Mouse (Mus musculus) hindbrain, embryonic 13.5 days (tissue): ENCODE measurements at regions not wholly inside any gene's neighbourhood (a gene's known extent, or its start where the extent isn't known, plus 50 kb on each side); places are given as distances from the start of the nearest gene placed in this dataset.
"Not testable (repeated sequence)": the region's sequence is repeated elsewhere in the genome, so short reads cannot be mapped to it uniquely, and the experiment has no call there.

Experiments
- ATAC-seq: fragments of 200-750 bp; cut with Nextera tagmentation; 2 replicates; pipeline ENCODE4 v1.8.0; 2017; ENCODE audit warnings: moderate TSS enrichment; ENCODE audit not compliant: low FRiP score
- H3K27ac ChIP-seq: fragments of 300-500 bp; sonication (generic); 2 replicates; pipeline ENCODE4 v1.5.1; 2015; ENCODE audit warnings: inconsistent platforms, mild to moderate bottlenecking, moderate library complexity
- H3K27me3 ChIP-seq: fragments of 300-500 bp; sonication (generic); 2 replicates; pipeline ENCODE4 v1.6.1; 2015; ENCODE audit warnings: mild to moderate bottlenecking, inconsistent platforms
- H3K36me3 ChIP-seq: fragments of 300-500 bp; sonication (generic); 2 replicates; pipeline ENCODE4 v1.6.1; 2015; ENCODE audit warnings: mild to moderate bottlenecking, inconsistent platforms
- H3K4me1 ChIP-seq: fragments of 300-500 bp; sonication (generic); replicated peaks from 2 replicates; pipeline ENCODE4 v1.6.1; 2015; ENCODE audit warnings: inconsistent platforms
- H3K4me2 ChIP-seq: fragments of 300-500 bp; sonication (generic); 2 replicates; pipeline ENCODE4 v1.6.1; 2015; ENCODE audit warnings: inconsistent platforms, mild to moderate bottlenecking, moderate library complexity
- H3K4me3 ChIP-seq: fragments of 300-500 bp; sonication (generic); 2 replicates; pipeline ENCODE4 v1.5.1; 2015; ENCODE audit warnings: mild to moderate bottlenecking, inconsistent platforms
- H3K9ac ChIP-seq: fragments of 300-500 bp; sonication (generic); 2 replicates; pipeline ENCODE4 v1.6.1; 2015; ENCODE audit warnings: mild to moderate bottlenecking, inconsistent platforms
- H3K9me3 ChIP-seq: fragments of 300-500 bp; sonication (generic); 2 replicates; pipeline ENCODE4 v1.6.1; 2016; ENCODE audit warnings: inconsistent platforms
- WGBS: fragments of 180-500 bp; shearing (Covaris S2); methylation state at CpG from one replicate; pipeline ENCODE4 v1.1.7; 2015; 5-methylcytosine and 5-hydroxymethylcytosine counted together

- Histone ChIP-seq H3K36me3 (no peaks in the 10 kb centered on the region), H3K9ac (no peak overlapping the region), H3K4me2 (no peak overlapping the region), H3K27ac (no peak overlapping the region), H3K9me3 (0 out of 2 replicates have a peak, but pooled peaks cover 5% of the 10 kb centered on the region), H3K4me1 (no peaks in the 10 kb centered on the region), H3K27me3 (no peaks in the 10 kb centered on the region), H3K4me3 (no peak overlapping the region)
- ATAC-seq, result no peak
- WGBS, result 94% methylated on average over 8 of the region's 8 CpGs
Observed at GRCm38 (mm10) chr8:103693531-103693930, 407.9 kb upstream of the Cdh5 start.

DNA sequence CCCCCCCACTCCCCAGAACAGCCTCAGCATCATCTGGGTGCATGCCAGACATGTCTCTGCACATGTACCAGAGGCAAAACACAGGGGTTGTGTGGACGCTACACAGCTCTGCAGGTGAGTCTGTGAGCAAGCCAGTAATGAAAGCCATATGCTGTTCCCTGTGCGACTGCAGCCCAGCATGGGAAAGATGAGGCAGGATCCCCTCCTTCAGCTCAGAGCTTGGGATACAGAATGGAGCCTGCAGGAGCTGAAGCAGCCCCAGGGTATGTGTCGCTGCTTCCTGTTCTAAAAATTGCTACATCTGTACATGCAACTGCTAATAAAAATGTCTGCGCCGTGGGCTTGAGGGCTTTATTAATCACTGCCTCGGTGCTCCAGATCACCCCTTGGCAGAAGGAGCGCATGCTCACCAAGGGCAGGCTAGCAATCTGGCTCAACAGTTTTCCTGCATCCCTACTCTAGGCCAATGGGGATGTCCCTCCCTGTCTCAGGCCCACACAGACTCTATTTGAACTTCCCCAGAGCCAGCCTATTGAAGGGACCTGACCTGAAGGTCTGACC lies 407.0 kb upstream of the Cdh5 start:
- no peaks in the 10 kb centered on the region for H3K36me3 ChIP-seq
- H3K4me3 ChIP-seq, result no peak overlapping the region
- no peak overlapping the region for H3K4me2 ChIP-seq
- ATAC-seq, result no peak
- WGBS, result 78% methylated on average over 7 of the region's 7 CpGs
- H3K27me3 ChIP-seq, result no peaks in the 10 kb centered on the region
- H3K27ac ChIP-seq, result no peak overlapping the region
- 0 out of 2 replicates have a peak, but pooled peaks cover 5% of the 10 kb centered on the region for H3K9me3 ChIP-seq
- no peaks in the 10 kb centered on the region for H3K4me1 ChIP-seq
- no peak overlapping the region for H3K9ac ChIP-seq

DNA sequence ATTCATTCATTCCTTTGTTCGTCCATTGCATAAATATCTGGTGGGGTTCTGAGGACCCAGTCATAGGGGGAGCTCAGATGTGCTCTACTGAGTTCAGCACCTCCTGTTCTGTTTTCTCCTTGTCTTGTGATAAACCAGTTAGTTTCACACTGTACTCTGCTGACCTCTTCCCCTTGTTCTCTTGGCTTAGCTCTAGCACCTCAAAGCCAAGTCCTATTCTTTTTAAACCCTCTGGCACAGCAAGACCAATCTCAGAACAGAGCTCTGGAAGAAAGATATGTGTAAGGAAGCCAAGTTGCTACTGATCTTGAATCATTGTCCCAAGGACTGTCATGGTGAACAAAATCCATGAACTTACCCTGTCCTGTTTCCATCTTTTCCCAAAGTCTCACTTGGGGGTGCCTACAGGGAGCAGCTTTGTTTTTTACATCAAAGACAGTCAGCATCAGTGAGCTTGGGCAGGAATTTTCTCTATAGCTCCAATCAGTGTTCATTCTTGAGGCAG lies 402.4 kb upstream of the Cdh5 start:
- ATAC-seq, result no peak
- H3K36me3 ChIP-seq, result no peaks in the 10 kb centered on the region
- no peak overlapping the region for H3K4me2 ChIP-seq
- no peaks in the 10 kb centered on the region for H3K27me3 ChIP-seq
- H3K9ac ChIP-seq, result no peak overlapping the region
- 0 out of 2 replicates have a peak, but pooled peaks cover 5% of the 10 kb centered on the region for H3K9me3 ChIP-seq
- no peak overlapping the region for H3K27ac ChIP-seq
- H3K4me3 ChIP-seq, result no peak overlapping the region
- WGBS, result 100% methylated on average over 1 of the region's 1 CpGs
- no peaks in the 10 kb centered on the region for H3K4me1 ChIP-seq

GRCm38 (mm10) chr8:103702236-103702635 lies 399.2 kb upstream of the Cdh5 start:
- H3K27ac ChIP-seq, result no peak overlapping the region
- H3K4me3 ChIP-seq, result no peak overlapping the region
- 74% methylated on average over 2 of the region's 2 CpGs for WGBS
- no peak for ATAC-seq
- no peaks in the 10 kb centered on the region for H3K36me3 ChIP-seq
- H3K9me3 ChIP-seq, result 0 out of 2 replicates have a peak, but pooled peaks cover 5% of the 10 kb centered on the region
- no peaks in the 10 kb centered on the region for H3K27me3 ChIP-seq
- H3K4me1 ChIP-seq, result no peaks in the 10 kb centered on the region
- no peak overlapping the region for H3K9ac ChIP-seq
- no peak overlapping the region for H3K4me2 ChIP-seq

DNA sequence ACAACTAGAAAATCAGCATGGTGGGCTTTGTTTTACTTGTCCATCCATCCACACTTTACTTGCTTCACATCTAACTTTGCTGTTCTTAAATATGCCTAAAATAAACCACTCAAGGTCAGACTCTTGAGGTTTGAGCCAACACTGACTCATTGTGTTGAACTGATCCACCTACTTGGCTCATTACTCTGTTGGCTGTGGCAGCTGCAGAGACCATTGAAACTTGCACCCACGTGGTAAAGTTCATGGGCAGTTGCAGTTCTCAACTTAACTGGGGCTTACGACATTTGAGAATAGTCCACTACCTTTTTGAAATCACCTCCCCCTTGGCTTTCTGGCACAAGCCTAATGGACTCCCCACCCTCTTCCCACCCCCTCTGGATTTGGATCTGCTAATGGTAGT lies 395.3 kb upstream of the Cdh5 start:
- no peaks in the 10 kb centered on the region for H3K9me3 ChIP-seq
- H3K4me3 ChIP-seq, result no peak overlapping the region
- no peaks in the 10 kb centered on the region for H3K36me3 ChIP-seq
- H3K4me1 ChIP-seq, result no peaks in the 10 kb centered on the region
- H3K27me3 ChIP-seq, result no peaks in the 10 kb centered on the region
- 90% methylated on average over 2 of the region's 2 CpGs for WGBS
- H3K27ac ChIP-seq, result no peak overlapping the region
- no peak overlapping the region for H3K4me2 ChIP-seq
- no peak for ATAC-seq
- H3K9ac ChIP-seq, result no peak overlapping the region

GRCm38 (mm10) chr8:103710871-103711270 lies 390.6 kb upstream of the Cdh5 start:
- H3K4me1 ChIP-seq, H3K4me2 ChIP-seq, H3K27ac ChIP-seq, H3K4me3 ChIP-seq, H3K36me3 ChIP-seq, ATAC-seq, H3K9me3 ChIP-seq, H3K9ac ChIP-seq, H3K27me3 ChIP-seq: not testable (repeated sequence)
- 87% methylated on average over 7 of the region's 7 CpGs for WGBS

GRCm38 (mm10) chr8:103717723-103718122 lies 383.7 kb upstream of the Cdh5 start:
- H3K4me1 ChIP-seq, result no peaks in the 10 kb centered on the region
- 85% methylated on average over 4 of the region's 4 CpGs for WGBS
- ATAC-seq, result no peak

DNA sequence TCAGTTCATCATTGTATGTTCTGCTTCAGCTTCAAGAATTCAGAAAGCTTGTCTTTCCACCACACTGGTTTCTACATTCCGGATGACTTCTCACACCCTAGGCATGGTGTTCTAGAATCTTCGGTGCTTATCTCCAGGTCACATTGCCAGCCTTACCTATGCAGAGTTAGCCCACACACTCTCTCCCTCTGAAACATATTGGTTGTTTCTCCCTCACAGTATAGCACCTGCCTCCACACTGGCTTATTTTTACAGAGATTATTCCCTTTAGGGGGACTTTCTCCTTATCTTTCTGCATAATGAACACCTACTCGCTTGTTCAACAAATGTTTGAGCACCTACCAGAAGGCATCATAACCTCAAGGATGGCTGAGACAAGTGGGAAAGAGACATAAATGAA lies 368.0 kb upstream of the Cdh5 start:
- Histone ChIP-seq H3K36me3 (no peaks in the 10 kb centered on the region), H3K9ac (no peak overlapping the region), H3K4me1 (no peaks in the 10 kb centered on the region), H3K27me3 (no peaks in the 10 kb centered on the region), H3K4me2 (no peak overlapping the region), H3K9me3 (0 out of 2 replicates have a peak, but pooled peaks cover 3% of the 10 kb centered on the region), H3K27ac (no peak overlapping the region), H3K4me3 (no peak overlapping the region)
- no peak for ATAC-seq
- 95% methylated on average over 3 of the region's 3 CpGs for WGBS

More at GRCm38 (mm10) chr8:103717723-103718122, 383.7 kb upstream of the Cdh5 start:
- no peak overlapping the region for H3K4me2 ChIP-seq
- H3K9me3 ChIP-seq, result no peaks in the 10 kb centered on the region
- H3K9ac ChIP-seq, result no peak overlapping the region
- H3K4me3 ChIP-seq, result no peak overlapping the region
- H3K27ac ChIP-seq, result no peak overlapping the region
- no peaks in the 10 kb centered on the region for H3K27me3 ChIP-seq
- H3K36me3 ChIP-seq, result no peaks in the 10 kb centered on the region

DNA sequence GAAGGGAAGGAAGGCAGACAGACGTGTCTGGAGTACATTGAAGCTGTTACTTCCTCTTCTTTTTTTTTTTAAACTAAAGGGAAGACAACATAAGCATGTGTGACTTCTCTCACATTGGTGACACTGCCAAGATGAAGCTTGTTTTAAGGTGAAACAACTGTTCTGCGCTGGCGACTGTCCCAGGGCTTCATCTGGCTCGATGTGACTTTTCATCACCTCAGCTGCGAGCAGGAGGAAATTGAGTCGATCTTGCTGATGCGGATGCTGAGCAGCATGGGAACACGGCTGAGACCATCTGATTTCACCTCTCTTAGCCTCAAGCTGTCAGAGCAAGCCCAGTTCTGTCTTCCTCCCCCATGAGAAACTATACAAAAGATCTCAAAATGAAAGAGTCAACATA lies 363.1 kb upstream of the Cdh5 start:
- no peak for ATAC-seq
- H3K4me1 ChIP-seq, result no peaks in the 10 kb centered on the region

DNA sequence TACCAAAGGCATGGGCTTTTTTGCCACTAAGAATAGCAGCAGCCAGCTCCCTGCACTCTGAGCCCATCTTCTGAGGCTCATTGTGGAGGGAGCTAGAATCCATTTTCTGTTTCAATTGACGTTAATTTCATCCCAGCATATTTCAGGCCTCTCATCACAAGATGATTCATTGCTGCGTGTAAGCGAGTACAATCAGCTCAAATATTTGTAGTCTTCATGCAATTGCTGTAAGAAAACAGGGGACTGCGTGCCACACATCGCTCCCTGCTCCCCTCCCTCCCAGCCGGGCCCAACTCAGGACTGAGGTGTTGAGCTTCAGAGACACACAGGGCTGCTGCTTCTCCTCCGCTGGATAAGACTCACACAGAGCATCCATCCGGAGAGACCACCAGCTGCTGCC lies 360.0 kb upstream of the Cdh5 start:
- 67% methylated on average over 8 of the region's 8 CpGs for WGBS
- Histone ChIP-seq H3K9me3 (no peaks in the 10 kb centered on the region), H3K27ac (no peak overlapping the region), H3K9ac (no peak overlapping the region), H3K4me2 (no peak overlapping the region), H3K4me1 (no peaks in the 10 kb centered on the region; the same call in 1 of the 2 replicates), H3K36me3 (no peaks in the 10 kb centered on the region), H3K4me3 (no peak overlapping the region), H3K27me3 (no peaks in the 10 kb centered on the region)
- ATAC-seq, result no peak

More for the DNA sequence above, 363.1 kb upstream of the Cdh5 start:
- Histone ChIP-seq H3K36me3 (no peaks in the 10 kb centered on the region), H3K4me2 (no peak overlapping the region), H3K27me3 (no peaks in the 10 kb centered on the region), H3K9me3 (no peaks in the 10 kb centered on the region), H3K4me3 (no peak overlapping the region), H3K9ac (no peak overlapping the region), H3K27ac (no peak overlapping the region)
- WGBS, result 84% methylated on average over 8 of the region's 8 CpGs

GRCm38 (mm10) chr8:103748734-103749133 lies 352.7 kb upstream of the Cdh5 start:
- H3K36me3 ChIP-seq, result no peaks in the 10 kb centered on the region
- no peak overlapping the region for H3K4me2 ChIP-seq
- 87% methylated on average over 4 of the region's 4 CpGs for WGBS
- no peaks in the 10 kb centered on the region for H3K9me3 ChIP-seq
- H3K4me3 ChIP-seq, result no peak overlapping the region
- no peaks in the 10 kb centered on the region; the same call in 1 of the 2 replicates for H3K4me1 ChIP-seq
- H3K27me3 ChIP-seq, result peaks cover 4% of the 10 kb centered on the region; the same call in 1 of the 2 replicates
- no peak for ATAC-seq
- no peak overlapping the region for H3K27ac ChIP-seq
- H3K9ac ChIP-seq, result no peak overlapping the region

GRCm38 (mm10) chr8:103750278-103751097 lies 350.9 kb upstream of the Cdh5 start:
- no peak overlapping the region for H3K9ac ChIP-seq
- no peak for ATAC-seq
- no peaks in the 10 kb centered on the region for H3K36me3 ChIP-seq
- H3K9me3 ChIP-seq, result no peaks in the 10 kb centered on the region
- H3K27ac ChIP-seq, result no peak overlapping the region
- H3K27me3 ChIP-seq, result peaks cover 4% of the 10 kb centered on the region; the same call in 1 of the 2 replicates
- H3K4me3 ChIP-seq, result no peak overlapping the region
- no peak overlapping the region for H3K4me2 ChIP-seq
- no peaks in the 10 kb centered on the region for H3K4me1 ChIP-seq
- WGBS, result 41% methylated on average over 12 of the region's 12 CpGs
